Mouse (Mus musculus) right cerebral cortex, postnatal 25 days (tissue): ENCODE measurements at regions not wholly inside any gene's neighbourhood (a gene's known extent, or its start where the extent isn't known, plus 50 kb on each side); places are given as distances from the start of the nearest gene placed in this dataset.

Experiments
- DNase-seq: peaks from one replicate; pipeline ENCODE4 v3.0.0; 2022

DNA sequence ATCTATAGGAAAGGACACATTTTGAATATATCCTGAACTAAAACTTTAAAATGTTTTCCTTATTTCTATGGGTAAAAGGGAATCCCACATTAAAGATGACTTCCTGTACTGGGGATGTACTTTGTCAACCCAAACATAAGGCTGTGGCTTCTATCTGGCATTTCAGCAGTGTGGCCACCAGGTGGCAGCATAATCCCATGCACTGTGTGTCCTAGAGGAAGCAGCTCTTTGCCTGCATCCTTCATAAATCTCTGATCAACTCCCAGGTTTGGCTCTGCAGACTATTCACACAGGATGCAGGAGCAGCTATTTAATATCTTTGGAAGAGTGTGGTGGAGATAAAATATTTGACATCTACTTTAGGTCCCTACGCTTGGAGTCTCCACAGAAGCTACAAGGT lies 59.1 kb downstream of the Bmp15 start:
- DNase-seq, result peak; percentile 32

DNA sequence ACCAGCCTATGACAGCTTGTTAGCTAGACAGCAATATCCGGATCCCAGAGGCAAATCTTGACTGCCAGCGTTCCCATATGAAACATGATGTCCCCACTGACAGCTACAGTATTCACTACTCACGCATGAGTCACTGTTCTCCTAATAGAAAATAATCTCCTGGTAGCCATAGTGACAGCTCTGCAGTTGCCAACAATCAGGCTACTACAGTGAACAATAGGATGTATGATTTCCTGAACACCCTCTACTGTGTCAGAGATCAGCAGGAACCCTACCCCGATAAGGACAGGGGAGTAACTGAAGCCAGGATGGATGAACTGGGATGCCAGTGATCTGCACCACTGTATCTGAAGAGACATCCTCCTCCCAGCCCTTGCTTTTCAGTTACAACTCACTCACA lies 62.0 kb downstream of the Bmp15 start:
- no peak for DNase-seq

DNA sequence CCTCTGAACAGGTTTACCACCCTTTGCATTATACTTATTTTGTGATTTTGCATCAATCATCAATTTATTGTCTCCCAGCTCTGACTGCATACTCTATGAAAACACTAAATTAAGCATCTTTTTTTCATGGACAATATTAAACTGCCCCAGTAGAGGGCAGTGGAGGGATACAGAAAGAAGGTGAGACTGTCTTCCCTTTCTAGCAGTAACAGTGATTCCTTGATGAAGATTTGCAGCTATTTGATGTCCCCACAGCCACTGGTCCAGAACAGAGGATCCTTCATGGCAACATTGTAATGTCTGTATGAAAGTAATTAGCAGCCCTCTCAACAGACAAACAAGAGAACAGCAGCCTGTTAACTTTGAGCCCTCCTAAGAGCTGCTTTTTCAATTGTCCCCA lies 66.5 kb downstream of the Bmp15 start:
- peak; percentile 2 for DNase-seq

DNA sequence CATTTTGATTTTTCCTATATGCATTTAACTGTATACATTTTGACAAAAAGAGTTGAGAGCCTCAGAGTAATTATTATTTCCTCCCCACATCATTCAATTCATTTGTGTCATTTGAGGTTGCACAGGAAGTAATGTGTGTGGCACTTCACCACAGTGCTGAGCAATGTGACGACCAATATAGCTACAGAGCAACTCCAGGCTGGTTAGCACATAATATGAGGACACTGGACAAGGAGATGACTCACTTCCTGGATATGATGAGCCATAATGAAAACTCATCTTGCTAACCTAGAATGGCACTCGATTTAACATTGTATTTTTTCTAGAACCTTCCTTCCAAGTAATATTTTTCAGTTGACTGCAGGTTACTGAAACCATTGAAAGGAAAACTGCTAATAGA lies 67.6 kb downstream of the Bmp15 start:
- DNase-seq, result no peak
